Mouse (Mus musculus) liver, postnatal 0 days (tissue): Measurements from ENCODE around the gene Snrpc.

Experiments
- CTCF ChIP-seq: sonication (generic); IDR thresholded peaks from 2 replicates; pipeline ENCODE4 v1.5.1; 2016; ENCODE audit warnings: antibody characterized with exemption, low read depth
- EP300 ChIP-seq: IDR thresholded peaks from 2 replicates; pipeline ENCODE4 v1.6.1; 2016; ENCODE audit warnings: antibody characterized with exemption, low read depth, mild to moderate bottlenecking

- TF ChIP-seq CTCF (peak; percentile 38; the same call in 1 of the 2 replicates), EP300 (no peak; the same call in 1 of the 2 replicates)
Observed at GRCm38 (mm10) chr17:27825984-27826905, 11.7 kb upstream of the Snrpc start.
